Mouse (Mus musculus): ENCODE measurements around the gene Gpx3.

Gpx3 gene

DNA sequence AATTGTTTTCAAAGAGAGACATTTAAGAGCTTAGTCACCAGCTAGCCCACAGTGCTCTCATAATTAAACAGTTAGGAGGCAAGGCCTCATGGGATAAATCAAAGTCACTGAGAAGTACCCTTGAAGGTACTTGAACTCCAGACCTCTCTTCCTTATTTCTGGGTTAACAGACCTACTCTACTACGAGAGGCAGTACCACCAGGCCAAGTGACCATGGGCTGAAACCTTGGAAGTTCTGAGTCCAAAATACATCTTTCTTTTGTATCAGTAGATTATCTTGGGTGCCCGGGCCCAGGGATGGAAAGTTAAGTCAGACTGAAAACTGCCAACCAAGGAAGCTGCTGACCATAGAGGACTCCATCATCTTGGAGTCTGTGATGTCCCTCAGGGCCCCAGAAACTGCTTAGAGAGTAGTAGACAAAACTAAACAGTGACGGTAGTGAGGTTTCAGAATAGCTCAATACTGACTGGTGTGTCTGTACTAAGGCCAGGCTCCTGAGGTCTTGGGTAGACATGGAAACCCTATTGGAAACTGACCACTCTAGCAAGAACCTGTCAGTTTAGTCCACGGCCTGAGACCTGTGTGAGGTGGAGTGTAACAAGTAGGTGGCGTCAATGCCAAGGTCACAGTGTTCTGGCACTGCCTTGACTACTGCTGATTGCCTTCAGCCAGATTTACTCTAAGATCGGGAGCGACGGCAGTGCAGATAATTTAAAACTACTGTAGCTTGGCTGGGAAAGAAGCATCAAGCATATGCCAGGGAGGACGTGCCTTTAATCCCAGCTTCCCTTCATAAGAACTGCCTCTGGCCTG lies 10.5 kb downstream of the Gpx3 start:
- no peak for DNase-seq (ENCODE audit: low spot score)

DNA sequence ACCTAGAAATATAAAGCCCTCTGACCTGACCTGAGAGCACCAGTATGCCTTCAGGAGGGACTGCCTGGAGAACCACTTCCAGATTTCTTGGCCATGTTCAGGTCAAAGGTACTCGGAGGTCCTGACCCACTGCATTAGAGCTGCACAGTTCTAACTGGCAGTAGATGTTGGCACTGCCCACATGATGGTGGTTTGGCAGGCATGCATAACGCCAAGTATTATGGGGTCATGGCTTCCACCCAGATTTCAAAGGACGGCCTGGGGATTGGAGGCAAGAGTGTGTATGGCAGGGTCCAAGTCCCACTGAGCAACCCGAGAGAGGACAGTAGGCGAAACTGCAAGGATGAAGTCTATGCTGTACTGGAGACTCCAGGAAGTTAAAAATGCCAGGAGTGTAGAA lies 11.6 kb downstream of the Gpx3 start:
- DNase-seq (ENCODE audit: low spot score) = no peak

DNA sequence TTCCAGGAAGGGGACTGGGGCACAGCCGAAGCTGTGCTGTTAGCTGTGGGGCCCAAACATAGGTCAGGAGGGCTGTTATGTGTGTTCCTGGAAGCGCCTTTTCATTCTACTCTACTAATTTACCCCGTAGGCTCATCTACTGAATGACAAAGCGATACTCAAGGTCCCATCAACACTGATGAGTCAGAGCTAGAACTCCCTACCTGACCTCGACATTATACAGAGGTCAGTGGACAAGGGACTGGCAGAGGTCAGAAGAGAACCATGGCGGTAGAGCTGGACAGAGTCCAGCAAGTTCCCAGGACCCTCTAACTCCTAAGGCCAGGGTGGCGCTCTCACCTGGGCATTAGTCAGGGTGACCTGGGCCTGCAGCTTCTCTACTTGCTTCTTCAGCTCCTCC lies 15.2 kb downstream of the Gpx3 start:
- no peak for DNase-seq (ENCODE audit: low spot score)

DNA sequence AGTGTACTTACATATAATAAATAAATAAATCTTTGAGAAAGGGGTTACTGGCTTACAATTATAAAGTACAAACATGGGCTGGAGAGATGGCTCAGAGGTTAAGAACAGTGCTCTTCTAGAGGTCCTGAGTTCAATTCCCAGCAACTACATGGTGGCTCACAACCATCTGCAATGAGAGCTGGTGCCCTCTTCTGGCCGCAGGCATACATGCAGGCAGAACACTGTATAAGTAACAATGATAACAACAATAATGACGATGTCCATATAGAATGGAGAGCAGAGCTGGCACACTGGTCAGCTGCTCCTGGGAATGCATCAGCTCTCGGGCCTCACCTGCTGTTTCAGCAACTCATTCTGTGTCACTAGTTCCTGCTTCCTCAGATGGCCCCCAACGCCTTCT lies 16.0 kb downstream of the Gpx3 start:
- no peak for DNase-seq (ENCODE audit: low spot score)

DNA sequence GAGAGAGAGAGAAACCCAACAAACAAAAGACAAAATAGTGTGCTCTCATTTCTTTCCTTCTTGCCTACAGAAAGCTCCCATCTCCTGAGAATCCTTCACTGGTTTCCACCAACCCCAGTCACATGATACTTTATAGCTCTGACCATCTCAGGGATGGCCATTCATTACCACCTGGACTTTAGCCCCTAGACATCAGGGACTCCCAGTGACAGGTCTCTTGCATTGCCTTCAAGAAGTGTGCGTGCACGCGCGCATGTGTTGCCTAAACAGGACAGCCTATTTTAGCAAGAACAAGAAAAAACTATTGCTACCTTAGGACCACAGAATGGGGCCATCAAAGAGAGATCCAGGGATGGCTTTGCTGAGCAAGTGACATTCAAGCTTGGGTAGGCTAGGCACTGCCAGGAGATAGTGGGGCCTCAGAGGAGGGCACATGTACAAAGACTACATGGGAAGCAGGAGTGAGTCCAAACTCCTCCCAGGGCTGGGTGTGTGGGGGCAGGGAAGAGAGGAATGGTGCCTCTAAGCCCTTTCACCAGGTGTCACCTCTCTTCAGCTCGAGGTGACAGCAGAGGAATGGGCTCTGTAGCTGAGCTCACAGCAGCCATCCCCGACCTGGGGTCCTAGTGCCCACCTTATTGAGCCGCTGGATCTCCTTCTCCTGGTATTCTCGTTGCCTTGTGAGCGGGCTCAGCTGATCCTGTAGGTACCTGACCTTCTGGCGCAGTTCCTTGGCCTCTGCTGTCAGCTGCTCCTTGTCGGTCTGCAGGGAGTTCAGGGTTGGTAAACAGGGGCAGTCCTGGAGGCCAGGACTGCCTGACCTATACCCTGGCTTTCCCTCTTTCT lies 18.1 kb downstream of the Gpx3 start:
- DNase-seq (ENCODE audit: low spot score) = peak; percentile 33

DNA sequence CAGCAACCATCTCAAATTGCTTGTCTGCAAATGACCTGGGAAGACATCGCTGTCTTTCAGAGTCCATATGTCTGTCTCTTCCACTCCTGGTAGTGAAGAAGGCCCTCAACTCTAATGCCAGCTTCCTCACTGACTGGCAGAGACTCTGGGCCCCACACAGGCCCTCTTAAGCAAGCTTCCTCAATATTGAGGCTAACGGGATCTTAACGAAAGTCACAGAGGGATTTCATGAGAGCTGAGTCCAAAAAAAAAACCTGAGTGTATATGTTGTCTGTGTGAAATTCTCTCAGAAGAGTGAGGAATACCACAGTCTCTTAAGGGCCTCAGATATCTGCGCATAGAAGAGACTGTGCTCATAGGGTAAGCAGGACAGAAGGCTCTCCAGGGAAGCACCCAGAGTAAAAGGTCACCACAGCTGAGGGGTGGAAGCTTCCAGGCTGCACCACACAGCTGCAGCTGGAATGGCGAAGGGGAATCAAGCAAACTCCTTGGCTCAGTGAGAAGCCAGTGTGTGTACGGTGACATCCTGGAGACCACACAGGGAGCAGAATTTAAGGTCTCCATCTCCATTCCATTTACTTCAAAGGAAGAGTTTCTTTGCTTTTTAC lies 18.8 kb downstream of the Gpx3 start:
- no peak for DNase-seq (ENCODE audit: low spot score)

DNA sequence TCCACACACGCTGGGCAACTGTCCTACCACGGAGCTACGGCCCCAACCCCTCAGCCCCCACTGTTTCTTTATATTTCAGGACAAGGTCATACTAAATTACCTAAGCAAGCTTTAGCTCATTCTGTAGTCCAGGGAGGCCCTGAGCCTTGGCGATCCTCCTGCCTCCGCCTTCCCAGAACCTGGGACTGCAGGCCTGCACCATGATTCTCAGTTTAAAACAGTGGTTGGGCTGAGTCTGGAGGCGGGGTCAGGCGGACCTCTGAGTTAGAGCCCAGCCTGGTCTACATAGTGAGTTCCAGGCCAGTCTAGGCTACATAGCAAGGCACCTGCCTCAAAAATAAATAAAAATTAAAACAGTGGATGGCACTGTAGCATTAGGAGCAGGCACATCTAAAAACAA lies 19.5 kb downstream of the Gpx3 start:
- peak; percentile 70 for DNase-seq (ENCODE audit: low spot score)

DNA sequence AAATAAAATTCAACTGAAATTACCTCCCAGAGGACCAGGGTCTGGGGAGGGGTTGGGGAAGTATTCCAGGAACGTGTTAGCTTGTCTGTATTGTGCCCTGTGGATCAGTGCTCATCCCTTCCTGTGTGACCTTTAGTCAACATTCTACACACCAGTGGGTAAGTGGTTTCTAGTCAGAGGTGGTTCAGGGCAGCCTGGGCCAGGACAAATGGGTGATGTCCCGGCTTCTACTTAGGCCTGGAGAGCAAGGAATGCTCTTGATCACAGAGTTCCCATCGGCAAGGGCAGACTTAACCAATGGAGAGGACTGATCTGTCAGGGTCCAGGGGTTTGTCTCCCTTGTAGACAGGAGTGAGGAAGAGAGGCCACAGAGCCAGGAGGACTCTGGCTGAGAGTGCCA lies 20.2 kb downstream of the Gpx3 start:
- no peak for DNase-seq (ENCODE audit: low spot score)

DNA sequence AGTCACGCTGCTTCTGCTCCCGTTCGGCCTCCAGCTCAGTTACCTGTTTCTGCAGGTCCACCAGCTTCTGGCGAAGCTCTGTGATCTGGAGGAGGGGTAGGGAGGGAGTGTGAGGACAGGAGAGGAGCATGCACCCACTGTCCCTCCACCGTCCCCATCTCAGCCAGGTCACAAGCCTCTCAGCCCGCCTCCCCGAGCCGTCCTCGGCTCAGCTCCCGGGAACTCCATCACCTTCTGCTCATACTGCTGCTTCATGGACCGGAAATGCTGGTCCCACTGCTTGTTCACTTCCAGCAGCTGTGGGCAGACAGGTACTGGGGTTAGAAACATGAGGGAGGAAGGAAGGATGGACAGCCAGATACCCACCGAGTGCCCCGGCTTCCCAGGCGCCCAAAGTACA lies 21.9 kb downstream of the Gpx3 start:
- no peak for DNase-seq (ENCODE audit: low spot score)

DNA sequence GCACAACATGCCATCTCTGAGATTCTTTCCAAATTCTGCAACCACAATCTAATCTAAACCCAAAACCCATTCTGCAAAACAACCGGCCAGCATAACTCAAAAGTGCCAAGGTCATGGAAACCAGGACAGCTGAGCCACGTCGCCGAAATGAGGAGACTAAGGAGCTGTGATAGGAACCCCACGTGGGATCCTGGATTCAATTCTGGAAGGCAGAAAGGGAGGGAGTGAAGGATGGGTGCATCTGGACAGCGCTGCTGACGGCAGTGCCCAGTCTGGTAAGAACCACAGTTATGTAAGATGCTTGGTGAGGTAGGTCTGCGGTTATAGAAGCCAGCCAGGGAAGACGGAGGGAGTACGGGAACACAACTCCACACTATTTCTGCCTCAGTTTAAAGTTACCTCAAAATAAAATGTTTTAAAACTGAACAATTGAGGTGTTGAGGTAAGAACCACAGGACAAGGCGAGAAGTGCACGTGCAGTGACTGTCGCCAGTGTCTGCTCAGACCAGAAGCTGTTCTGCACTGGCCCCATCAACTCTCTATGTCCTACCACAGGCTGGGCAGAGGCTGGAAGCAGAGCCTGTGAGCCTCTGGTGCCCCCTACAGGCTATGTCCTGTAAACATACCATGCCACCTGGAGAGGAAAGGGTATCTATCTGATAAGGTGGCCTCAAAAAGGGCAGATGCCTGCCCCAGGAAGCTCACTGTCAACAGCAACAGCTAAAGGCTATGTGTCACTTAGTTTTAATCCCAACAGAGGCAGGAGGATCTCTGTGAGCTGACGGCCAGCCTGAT lies 25.3 kb downstream of the Gpx3 start:
- peak; percentile 78 for DNase-seq (ENCODE audit: low spot score)

DNA sequence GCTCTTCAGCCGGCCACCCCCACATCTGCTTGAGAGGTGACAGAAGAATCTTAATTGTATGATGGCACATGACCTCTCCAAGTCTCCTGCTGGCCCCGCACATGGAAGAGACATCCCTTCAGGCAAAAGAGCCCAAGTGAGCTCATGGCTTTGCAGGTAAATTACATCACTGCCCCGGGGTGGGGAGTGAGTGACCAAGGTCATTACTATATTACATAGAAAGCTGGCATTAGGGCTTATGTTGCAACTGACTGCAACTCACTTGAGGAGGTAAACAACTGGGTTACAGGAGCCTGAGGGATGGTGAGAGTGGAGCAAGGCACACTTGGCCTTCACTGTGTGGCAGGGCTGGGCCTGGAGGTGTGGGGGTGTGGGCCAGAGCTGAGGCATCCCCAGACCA lies 26.0 kb downstream of the Gpx3 start:
- DNase-seq (ENCODE audit: low spot score) = no peak

DNA sequence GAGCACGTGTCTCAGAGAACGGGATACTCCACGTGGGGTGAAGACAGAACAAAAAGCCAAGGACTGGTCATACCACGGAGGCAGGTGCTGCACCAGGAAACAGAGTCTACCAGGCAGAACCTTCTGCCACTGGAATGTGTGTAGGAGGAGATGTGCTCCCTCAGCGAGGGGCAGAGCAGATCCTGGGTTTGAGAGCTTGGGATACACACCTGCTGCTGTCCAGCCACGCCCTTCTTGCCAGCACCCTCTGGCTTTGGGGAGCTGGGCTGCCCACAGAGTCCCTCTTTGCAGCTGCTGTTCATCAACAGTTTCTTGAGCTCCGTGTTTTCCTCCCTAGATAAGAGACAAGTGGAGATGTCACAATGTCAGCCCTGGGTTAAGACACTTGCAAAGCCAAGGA lies 26.6 kb downstream of the Gpx3 start:
- DNase-seq (ENCODE audit: low spot score) = no peak

DNA sequence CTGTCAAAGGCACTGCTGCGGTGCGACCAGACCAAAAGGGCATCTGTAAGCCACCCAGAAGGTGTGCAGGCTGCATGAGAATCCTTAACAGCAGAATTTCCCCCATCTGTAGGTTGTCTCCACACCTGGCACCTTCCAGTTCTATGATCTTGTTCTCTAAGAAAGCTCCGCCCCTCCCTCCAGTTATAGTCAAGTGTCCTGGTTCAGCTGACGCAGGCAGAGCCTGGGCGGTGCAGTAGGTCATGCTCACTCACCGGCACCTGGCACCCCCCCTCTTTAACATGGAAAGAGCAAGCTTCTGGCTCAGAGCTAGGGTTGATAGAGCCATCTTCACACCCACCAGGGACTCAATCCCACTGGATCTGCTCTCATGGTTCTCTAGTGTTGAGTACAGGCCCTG lies 27.0 kb downstream of the Gpx3 start:
- DNase-seq (ENCODE audit: low spot score) = no peak

DNA sequence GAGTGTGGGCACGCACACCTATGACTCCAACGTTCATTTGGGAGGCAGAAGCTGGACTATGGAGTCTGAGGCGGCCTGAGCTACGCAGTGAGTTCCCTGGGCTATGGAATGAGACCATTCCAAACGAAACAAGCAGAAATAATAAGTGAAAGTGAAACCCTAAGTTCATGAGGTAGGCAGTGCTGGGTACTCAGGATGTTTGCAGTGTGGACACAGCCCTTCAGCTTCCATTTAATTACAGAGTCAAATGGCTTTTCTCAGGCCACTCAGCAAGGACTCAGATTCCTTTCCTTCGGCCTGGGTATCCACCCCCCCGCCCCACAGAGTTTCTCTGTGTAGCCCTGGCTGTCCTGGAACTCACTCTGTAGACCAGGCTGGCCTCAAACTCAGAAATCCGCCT lies 27.5 kb downstream of the Gpx3 start:
- DNase-seq (ENCODE audit: low spot score) = no peak

DNA sequence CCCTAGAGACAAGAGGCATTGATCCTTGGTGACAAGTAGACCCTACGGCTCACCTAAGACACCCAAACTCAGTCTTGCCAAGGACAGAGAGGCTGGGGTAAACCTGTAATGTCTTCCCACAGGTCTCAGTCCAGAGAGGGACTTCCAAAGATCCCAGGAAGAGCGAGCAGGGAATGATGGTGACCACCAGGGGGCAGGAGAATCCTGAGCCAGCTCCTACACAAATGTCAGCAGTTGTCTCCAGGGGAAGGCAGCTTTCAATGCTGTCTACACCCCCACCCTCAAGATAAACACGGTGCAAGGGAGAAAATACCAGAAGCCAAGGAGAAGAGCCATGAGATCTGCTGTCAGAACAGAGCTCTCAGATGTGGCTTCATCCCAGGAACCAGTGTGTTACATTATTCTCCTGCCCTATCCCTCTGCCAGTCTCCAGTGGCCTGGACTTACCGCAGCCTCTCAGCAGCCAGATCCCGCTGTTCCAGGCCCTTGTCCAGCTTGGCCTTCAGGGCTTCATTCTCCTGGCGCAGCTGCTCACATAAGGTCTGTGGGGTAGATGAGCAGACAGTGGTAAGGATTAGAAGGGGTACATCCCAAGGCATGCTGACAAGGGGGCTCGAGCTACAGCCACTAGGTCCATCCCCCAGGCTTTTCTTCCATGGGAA lies 28.2 kb downstream of the Gpx3 start:
- peak; percentile 75 for DNase-seq (ENCODE audit: low spot score)

DNA sequence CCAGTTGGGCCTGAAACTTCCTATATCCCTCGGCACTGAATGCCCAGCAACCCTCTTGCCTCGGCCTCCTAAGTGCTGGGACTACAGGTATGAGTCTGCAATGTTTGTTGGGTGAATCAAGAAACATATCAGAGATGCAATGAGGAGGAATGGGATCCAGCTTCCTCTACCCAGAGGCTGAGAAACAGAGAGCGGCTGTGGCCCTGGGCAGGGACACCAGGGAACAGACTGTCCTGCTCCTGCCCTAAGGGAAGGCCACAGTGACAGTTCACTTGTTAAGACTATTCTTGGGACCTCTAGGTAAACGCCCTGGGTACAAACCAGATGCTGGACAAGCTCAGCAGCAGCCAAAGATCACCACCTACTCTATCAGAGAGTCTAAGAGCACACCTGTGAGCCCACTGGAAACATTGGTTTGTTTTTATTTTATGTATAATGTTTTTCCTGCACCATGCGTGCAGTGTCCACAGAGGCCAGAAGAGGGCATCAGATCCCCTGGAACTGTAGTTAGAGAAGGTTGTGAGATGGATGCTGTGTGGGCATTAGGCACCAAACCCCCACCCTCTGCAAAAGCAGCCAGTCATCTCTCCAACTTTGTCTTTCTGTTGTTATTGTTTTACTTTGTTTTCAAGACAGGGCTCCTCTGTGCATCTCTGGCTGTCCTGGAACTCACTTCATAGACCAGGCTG lies 29.3 kb downstream of the Gpx3 start:
- peak; percentile 58 for DNase-seq (ENCODE audit: low spot score)

DNA sequence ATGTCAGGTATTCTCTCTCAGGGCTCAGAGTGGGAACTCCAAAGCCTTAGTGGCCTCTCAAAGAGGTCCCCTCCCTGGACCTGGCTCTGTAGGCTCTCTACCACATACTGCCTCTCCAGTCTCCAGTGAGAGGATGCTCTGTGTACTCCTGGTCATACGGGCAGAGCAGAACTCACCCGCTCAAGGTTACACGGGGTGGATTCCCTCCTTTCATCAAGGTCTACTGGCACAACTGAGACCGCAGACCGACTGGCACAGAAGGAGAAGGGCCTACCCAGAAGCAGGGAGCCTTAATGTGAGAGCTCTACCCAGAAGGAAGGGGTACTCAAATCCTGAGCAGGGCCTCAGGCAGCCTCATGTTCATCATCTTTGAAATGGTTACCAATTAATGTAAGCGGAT lies 30.3 kb downstream of the Gpx3 start:
- DNase-seq (ENCODE audit: low spot score) = no peak

DNA sequence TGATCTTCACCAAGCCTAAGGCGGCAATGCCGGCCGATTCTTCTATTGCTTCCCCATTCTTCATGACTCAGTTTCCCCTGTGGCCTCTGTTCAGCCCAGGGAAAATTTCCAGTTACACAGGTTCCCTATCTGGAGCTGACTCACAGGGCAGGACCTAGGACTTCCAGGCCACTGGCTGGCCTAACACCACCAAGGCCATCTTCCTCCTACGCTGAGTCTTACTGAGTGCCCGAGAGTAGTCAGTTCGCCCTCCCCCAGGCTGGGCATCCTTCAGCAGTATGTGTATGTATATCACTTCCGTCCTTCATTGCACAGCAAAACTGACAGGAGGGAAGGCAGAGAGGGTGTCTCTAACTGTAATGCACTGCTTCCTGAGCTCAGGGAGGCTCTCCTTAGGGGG lies 31.9 kb downstream of the Gpx3 start:
- DNase-seq (ENCODE audit: low spot score) = no peak

DNA sequence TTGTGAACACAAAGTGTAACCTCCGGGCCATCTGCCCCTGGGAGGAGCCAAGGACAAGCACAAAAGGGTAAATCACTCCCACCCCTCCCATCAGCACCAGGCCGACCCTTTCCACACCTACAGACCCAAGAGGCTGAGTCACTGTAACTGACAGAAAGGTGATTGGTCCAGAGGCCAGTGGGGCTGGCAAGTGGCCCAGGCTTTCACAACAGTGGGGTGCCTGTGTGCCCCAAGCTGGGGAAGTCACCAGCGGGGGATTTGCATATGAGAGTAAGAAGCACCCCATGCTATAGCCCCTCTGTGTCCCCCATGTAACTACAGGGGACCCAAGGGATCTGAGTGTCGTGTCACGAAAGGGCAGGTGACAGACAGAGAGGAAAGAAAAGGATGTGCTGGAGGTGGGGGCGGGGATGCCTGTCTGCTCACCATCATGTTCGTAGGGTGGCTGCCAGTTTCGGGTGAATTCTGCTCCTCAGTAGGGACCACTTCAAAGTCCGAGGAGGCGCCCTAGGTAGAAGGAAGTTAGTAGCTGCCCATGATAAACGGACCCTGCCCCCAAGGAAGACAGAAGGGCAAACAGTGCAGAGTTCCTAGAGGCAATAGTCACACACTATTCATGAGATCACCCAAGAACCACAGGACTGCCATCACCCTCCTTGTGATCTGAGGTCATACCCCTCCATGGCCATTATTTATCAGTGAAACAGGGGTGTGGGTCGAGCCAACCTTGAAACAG lies 34.0 kb downstream of the Gpx3 start:
- no peak for DNase-seq (ENCODE audit: low spot score)

DNA sequence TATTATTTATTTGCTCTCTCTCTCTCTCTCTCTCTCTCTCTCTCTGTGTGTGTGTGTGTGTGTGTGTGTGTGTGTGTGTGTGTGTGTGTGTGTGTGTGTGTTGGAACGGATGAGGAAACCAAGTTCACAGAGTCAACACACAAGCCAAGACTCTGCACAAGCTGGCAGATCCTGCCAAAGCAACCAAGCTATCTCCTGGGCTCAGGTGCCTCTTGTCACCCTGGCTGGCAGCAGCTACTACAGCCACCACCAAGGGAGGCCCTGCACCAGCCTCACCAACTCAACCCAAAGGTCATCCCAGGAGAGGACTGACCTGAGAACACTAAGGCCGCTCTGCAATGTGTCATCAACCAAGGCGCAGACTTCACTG lies 34.5 kb downstream of the Gpx3 start:
- no peak for DNase-seq (ENCODE audit: low spot score)

Data from embryo, embryonic 10 days (tissue).